40 mouse cellular contexts compared by ENCODE assay signal in the genomic region with DNA sequence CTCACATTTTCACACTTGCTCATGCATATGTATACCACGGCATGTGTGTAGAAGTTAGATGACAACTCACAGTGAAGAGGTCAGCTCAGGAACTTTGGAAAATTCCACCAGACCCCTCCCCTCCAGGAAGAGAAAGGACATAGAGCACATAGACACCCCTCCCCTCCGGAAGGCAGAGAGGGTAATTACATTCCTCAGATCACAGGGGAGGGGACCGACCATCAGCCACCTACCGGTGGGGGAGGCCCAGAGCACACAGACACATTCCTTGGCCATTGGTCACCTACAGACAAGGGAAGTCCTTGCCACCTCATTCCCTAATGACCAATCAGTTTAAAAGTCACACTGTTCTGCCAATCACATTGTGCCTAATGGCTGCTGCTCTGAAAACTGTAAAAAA. TPM values are rescaled to one million over a fixed set of nuclear protein-coding genes. Genes with fewer than 3 reads are reported as not detected.
"Had no signal": no experiment of that assay in that cellular context is flagged by ENCODE, and none has a peak within 500 bp of the region (broad histone marks: within the 10 kb centered on the region; RNA-seq: fewer than 3 reads in every experiment).

No protein-coding gene starts in this region.

- H3K4me1 ChIP-seq: heart, embryonic 12.5 days; heart, embryonic 13.5 days; heart, embryonic 15.5 days; hindbrain, embryonic 15.5 days; intestine, embryonic 15.5 days; kidney, embryonic 15.5 days had no signal

- H3K9ac ChIP-seq: heart, embryonic 12.5 days; heart, embryonic 13.5 days; heart, embryonic 15.5 days; hindbrain, embryonic 12.5 days; hindbrain, embryonic 13.5 days; hindbrain, embryonic 14.5 days; hindbrain, embryonic 15.5 days; intestine, embryonic 15.5 days; kidney, embryonic 15.5 days had no signal

- H3K36me3 ChIP-seq: heart, embryonic 12.5 days; heart, embryonic 13.5 days; heart, embryonic 15.5 days; hindbrain, embryonic 10.5 days; hindbrain, embryonic 12.5 days; hindbrain, embryonic 13.5 days; hindbrain, embryonic 15.5 days; intestine, embryonic 15.5 days; kidney, embryonic 15.5 days had no signal

- DNase-seq: heart, postnatal 10 days; heart, postnatal 14 days; heart, postnatal 36 days; heart, postnatal 4 days; kidney, adult 11 months; kidney, adult 18-20 months; kidney, adult 2 months; kidney, adult 9 months; kidney, postnatal 10 days; kidney, postnatal 14 days; kidney, postnatal 25 days; kidney, postnatal 36 days; kidney, postnatal 4 days; layer of hippocampus, adult 9-11 months; layer of hippocampus, postnatal 36 days had no signal

- H3K9me3 ChIP-seq: heart, embryonic 12.5 days; heart, embryonic 13.5 days; heart, embryonic 15.5 days; hindbrain, embryonic 10.5 days; hindbrain, embryonic 12.5 days; hindbrain, embryonic 13.5 days; hindbrain, embryonic 15.5 days; intestine, embryonic 15.5 days; kidney, embryonic 15.5 days had no signal

- H3K4me3 ChIP-seq: heart, embryonic 12.5 days; heart, embryonic 13.5 days; heart, embryonic 15.5 days; hindbrain, embryonic 10.5 days; hindbrain, embryonic 12.5 days; hindbrain, embryonic 13.5 days; hindbrain, embryonic 15.5 days; intestine, embryonic 15.5 days; kidney, embryonic 15.5 days; layer of hippocampus, adult 2 months; left cerebral cortex, adult 2 months had no signal

- H3K27me3 ChIP-seq: intestine, embryonic 15.5 days had no signal

- H3K27ac ChIP-seq: heart, embryonic 13.5 days; heart, embryonic 15.5 days; hindbrain, embryonic 10.5 days; hindbrain, embryonic 12.5 days; hindbrain, embryonic 13.5 days; hindbrain, embryonic 14.5 days; hindbrain, embryonic 15.5 days; hindbrain, postnatal 0 days; intestine, embryonic 15.5 days; kidney, embryonic 15.5 days; kidney, postnatal 0 days; layer of hippocampus, adult 2 months; left cerebral cortex, adult 2 months had no signal

RNA-seq across cellular contexts. Expression of a gene that starts 20.9 kb away (rescaled TPM):
- total RNA-seq: heart, postnatal 10 days; heart, postnatal 14 days; heart, postnatal 25 days; heart, postnatal 36 days; heart, postnatal 4 days; hematopoietic stem cell, adult 5-6 weeks had no signal
- polyA plus RNA-seq: heart, embryonic 11.5 days; heart, embryonic 12.5 days; heart, embryonic 14.5 days; heart, postnatal 0 days; hindbrain, embryonic 10.5 days; hindbrain, embryonic 13.5 days; hindbrain, embryonic 14.5 days; inflammation-experienced regulatory T-cells, adult 6 months; intestine, embryonic 14.5 days; intestine, embryonic 15.5 days; intestine, embryonic 16.5 days; intestine, postnatal 0 days; kidney, adult 2 months; kidney, embryonic 14.5 days; kidney, embryonic 15.5 days; kidney, postnatal 0 days; large intestine, adult 2 months had no signal

RNA-seq across cellular contexts. Expression of a gene that starts 25.2 kb away (rescaled TPM):
- total RNA-seq: hematopoietic stem cell, adult 5-6 weeks had no signal
- polyA plus RNA-seq: inflammation-experienced regulatory T-cells, adult 6 months; intestine, postnatal 0 days had no signal
